Mouse (Mus musculus) heart, adult 2 months (tissue): Measurements from ENCODE around the gene Otub1. TPM values are rescaled to one million over a fixed set of nuclear protein-coding genes. Genes with fewer than 3 reads are reported as not detected.

Source experiments
- DNase-seq, 2 experiments: peaks; one replicate each; pipeline ENCODE4 v3.0.0; 2021
- H3K27ac ChIP-seq: fragments of 200-600 bp; 2 replicates; pipeline ENCODE4 v1.8.1; 2022
- H3K27me3 ChIP-seq: fragments of 200-500 bp; 2 replicates; pipeline ENCODE4 v1.6.1; 2012; ENCODE audit warnings: mild to moderate bottlenecking, low read length, inconsistent platforms, mixed read lengths; ENCODE audit not compliant: control insufficient read depth, insufficient read depth
- H3K36me3 ChIP-seq: fragments of 200-500 bp; 2 replicates; pipeline ENCODE4 v1.6.1; 2012; ENCODE audit warnings: low read length, inconsistent platforms; ENCODE audit not compliant: control insufficient read depth, insufficient read depth
- H3K4me1 ChIP-seq: fragments of 200-500 bp; 2 replicates; pipeline ENCODE4 v1.6.1; 2011; ENCODE audit warnings: low read length; ENCODE audit not compliant: control insufficient read depth, insufficient read depth
- H3K4me3 ChIP-seq: fragments of 200-600 bp; 2 replicates; pipeline ENCODE4 v1.8.1; 2022
- H3K79me2 ChIP-seq: fragments of 200-500 bp; replicated peaks from 2 replicates; pipeline ENCODE4 v1.6.1; 2012; ENCODE audit warnings: mild to moderate bottlenecking, inconsistent platforms, low read length, moderate library complexity, mixed read lengths; ENCODE audit not compliant: control insufficient read depth, insufficient read depth
- H3K9ac ChIP-seq: fragments of 200-500 bp; 2 replicates; pipeline ENCODE4 v1.6.1; 2012; ENCODE audit warnings: low read depth, mild to moderate bottlenecking, control low read depth, inconsistent platforms, low read length, mixed read lengths
- CTCF ChIP-seq: fragments of 200-600 bp; IDR thresholded peaks from 2 replicates; pipeline ENCODE4 v1.8.1; 2022; ENCODE audit warnings: antibody characterized with exemption, mild to moderate bottlenecking, moderate library complexity
- EP300 ChIP-seq: fragments of 200-500 bp; IDR thresholded peaks from 2 replicates; pipeline ENCODE4 v1.6.1; 2011; ENCODE audit warnings: low read depth, low read length, control low read depth; ENCODE audit not compliant: insufficient read depth
- POLR2A ChIP-seq: fragments of 200-500 bp; IDR thresholded peaks from 2 replicates; pipeline ENCODE4 v1.6.1; 2011; ENCODE audit warnings: mild to moderate bottlenecking, low read depth, low read length, control low read depth; ENCODE audit not compliant: insufficient read depth
- WGBS: fragments of 180-500 bp; shearing (Covaris S2); methylation state at CpG from one replicate; pipeline ENCODE4 v1.1.7; 2018; 5-methylcytosine and 5-hydroxymethylcytosine counted together
- intact Hi-C: fragments of 180-260 bp; cut with DNase I; formaldehyde crosslinking; loops from one replicate; pipeline ENCODE4 v1.15.1; 2025
- polyA plus RNA-seq: library from polyadenylated mRNA; depleted of rRNA; stranded (reverse); fragments of >200 nt; gene quantifications from 2 replicates; pipeline ENCODE4 v1.2.3, GENCODE M21; 2012
- total RNA-seq, 2 experiments: library from RNA; stranded (reverse); gene quantifications; 2 replicates each; pipeline ENCODE4 v1.2.3; 2021

Gene Otub1
- total and polyA plus RNA-seq, 3 experiments: 62.1 to 73.3 (median 70.9) TPM

- Histone ChIP-seq H3K4me3 (no peak overlapping the region), H3K36me3 (no peaks in the 10 kb centered on the region), H3K9ac (no peak overlapping the region), H3K27ac (no peak overlapping the region), H3K27me3 (no peaks in the 10 kb centered on the region), H3K4me1 (peaks cover 8% of the 10 kb centered on the region), H3K79me2 (peaks cover 2% of the 10 kb centered on the region)
- intact Hi-C loops: no loop called here
- no peak for DNase-seq
- WGBS: 69% methylated on average over 4 of the region's 4 CpGs
- TF ChIP-seq CTCF: no peak
- no peak for TF ChIP-seq POLR2A
- no peak for TF ChIP-seq EP300
Measured at GRCm38 (mm10) chr19:7236742-7237141, 30.6 kb upstream of the Otub1 start.

- no peaks in the 10 kb centered on the region for H3K27me3 ChIP-seq
- H3K36me3 ChIP-seq: no peaks in the 10 kb centered on the region
- no peak overlapping the region; the same call in 1 of the 2 replicates for H3K27ac ChIP-seq
- no peak for TF ChIP-seq POLR2A
- TF ChIP-seq EP300: no peak
- no peak for TF ChIP-seq CTCF
- H3K4me1 ChIP-seq: peaks cover 8% of the 10 kb centered on the region
- DNase-seq: no peak
- intact Hi-C loops: no loop called here
- H3K9ac ChIP-seq: no peak overlapping the region
- H3K4me3 ChIP-seq: no peak overlapping the region
- peaks cover 2% of the 10 kb centered on the region for H3K79me2 ChIP-seq
- whole genome bisulfite sequencing: 80% methylated on average over 2 of the region's 2 CpGs
Measured at GRCm38 (mm10) chr19:7236011-7236410, 29.9 kb upstream of the Otub1 start.

GRCm38 (mm10) chr19:7235461-7235860, 29.3 kb upstream of the Otub1 start:
- no peak for TF ChIP-seq CTCF
- TF ChIP-seq EP300: no peak
- TF ChIP-seq POLR2A: no peak
- Histone ChIP-seq H3K4me3 (no peak overlapping the region), H3K9ac (no peak overlapping the region), H3K36me3 (no peaks in the 10 kb centered on the region), H3K4me1 (peaks cover 8% of the 10 kb centered on the region), H3K79me2 (peaks cover 2% of the 10 kb centered on the region), H3K27ac (no peak overlapping the region), H3K27me3 (no peaks in the 10 kb centered on the region)
- no peak for DNase-seq
- intact Hi-C loops: loop anchor here (1.0 kb wide), 1 partner anchor 201 kb away; no protein-coding TSS in a partner anchor
- 88% methylated on average over 9 of the region's 9 CpGs for WGBS

DNA sequence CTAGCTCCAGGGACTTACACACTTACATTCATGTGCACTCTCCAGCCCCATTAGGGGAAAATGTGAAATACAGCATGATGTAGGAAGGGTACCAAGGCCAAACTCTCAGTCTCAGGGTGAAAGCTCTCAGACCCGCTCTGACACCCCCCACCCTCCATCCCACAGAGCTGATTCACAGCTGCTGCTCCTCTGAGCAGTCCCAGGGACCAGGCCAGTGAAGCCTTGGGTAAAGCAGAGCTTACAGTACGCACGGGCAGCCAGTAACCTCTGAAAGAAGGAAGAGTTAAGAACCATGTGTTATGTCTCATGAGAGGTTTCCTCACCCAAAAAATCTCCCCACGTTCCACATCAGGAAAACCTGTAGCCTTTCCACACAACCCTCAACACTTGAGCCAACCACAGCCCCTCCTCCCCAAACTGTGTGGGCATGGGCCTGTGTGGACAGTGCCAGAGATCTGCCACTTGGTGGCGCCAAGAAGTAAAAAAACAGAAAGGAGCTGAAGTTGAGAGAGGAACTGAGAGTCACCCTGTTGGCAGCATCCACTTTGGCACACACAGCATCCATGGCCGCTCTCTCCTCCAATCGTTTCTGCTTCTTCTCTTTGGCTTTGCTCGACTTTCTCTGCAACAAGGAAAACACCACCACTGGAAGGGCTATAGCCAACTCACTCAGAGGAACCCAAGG, 28.6 kb upstream of the Otub1 start:
- no peaks in the 10 kb centered on the region for H3K36me3 ChIP-seq
- intact Hi-C loops: loop anchor here (1.0 kb wide), 2 partner anchors 111 to 202 kb away; no protein-coding TSS in a partner anchor
- no peak overlapping the region for H3K9ac ChIP-seq
- H3K4me1 ChIP-seq: peaks cover 3% of the 10 kb centered on the region; the same call in 1 of the 2 replicates
- DNase-seq: peak; percentile 80 to 83
- H3K27ac ChIP-seq: no peak overlapping the region
- peaks cover 2% of the 10 kb centered on the region for H3K79me2 ChIP-seq
- TF ChIP-seq CTCF (peak; percentile 92), POLR2A (no peak), EP300 (peak; percentile 74)
- H3K4me3 ChIP-seq: no peak overlapping the region
- 43% methylated on average over 8 of the region's 8 CpGs for WGBS
- no peaks in the 10 kb centered on the region for H3K27me3 ChIP-seq

- no peaks in the 10 kb centered on the region for H3K36me3 ChIP-seq
- DNase-seq: peak in 1 of 2 experiments; percentile 39
- TF ChIP-seq POLR2A (no peak), EP300 (no peak), CTCF (no peak)
- intact Hi-C loops: no loop called here
- 72% methylated on average over 6 of the region's 6 CpGs for WGBS
- no peak overlapping the region for H3K27ac ChIP-seq
- no peak overlapping the region for H3K9ac ChIP-seq
- H3K27me3 ChIP-seq: no peaks in the 10 kb centered on the region
- H3K4me3 ChIP-seq: no peak overlapping the region
- H3K79me2 ChIP-seq: no peaks in the 10 kb centered on the region
- no peaks in the 10 kb centered on the region for H3K4me1 ChIP-seq
Measured at GRCm38 (mm10) chr19:7226511-7226914, 20.4 kb upstream of the Otub1 start.

DNA sequence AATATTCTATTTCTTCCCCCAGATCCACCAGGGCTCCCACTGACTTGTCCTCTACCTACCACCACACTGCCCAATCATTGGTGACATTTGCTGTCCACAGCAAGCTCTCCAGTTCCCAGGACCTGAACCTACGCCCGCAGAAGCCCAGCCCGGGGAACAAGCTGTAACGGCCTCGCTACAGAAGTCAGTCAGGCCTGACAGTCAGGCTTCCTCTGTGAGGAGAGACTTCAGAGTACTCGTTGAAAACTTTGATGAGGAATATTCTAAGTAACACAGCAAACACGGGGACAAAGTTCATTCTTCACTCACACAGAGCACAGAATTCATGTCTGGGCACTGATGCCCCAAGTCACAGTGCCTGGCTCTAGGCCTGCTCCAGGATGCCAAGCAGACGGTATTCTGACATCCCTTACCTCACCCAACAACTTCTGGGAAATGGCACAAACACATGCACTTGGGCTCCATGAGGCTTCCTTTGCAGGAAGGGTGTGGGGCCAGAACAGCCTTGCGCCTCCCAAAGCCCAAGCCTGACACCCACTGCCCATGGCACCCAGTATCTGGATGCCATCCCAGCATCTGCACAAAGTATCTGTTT, 19.1 kb upstream of the Otub1 start:
- Histone ChIP-seq H3K27me3 (no peaks in the 10 kb centered on the region), H3K9ac (no peak overlapping the region), H3K79me2 (no peaks in the 10 kb centered on the region), H3K36me3 (no peaks in the 10 kb centered on the region), H3K4me1 (no peaks in the 10 kb centered on the region), H3K27ac (no peak overlapping the region), H3K4me3 (no peak overlapping the region)
- 84% methylated on average over 9 of the region's 9 CpGs for WGBS
- TF ChIP-seq POLR2A (no peak), CTCF (no peak), EP300 (no peak)
- no peak for DNase-seq
- intact Hi-C loops: no loop called here
